Mouse (Mus musculus) myocyte (in vitro differentiated cells): ENCODE measurements at regions not wholly inside any gene's neighbourhood (a gene's known extent, or its start where the extent isn't known, plus 50 kb on each side); places are given as distances from the start of the nearest gene placed in this dataset.

Experiments
- H3K27me3 ChIP-seq: one replicate; pipeline ENCODE4 v1.6.1; 2011; ENCODE audit not compliant: control insufficient read depth, insufficient read depth, insufficient read length
- H3K36me3 ChIP-seq: one replicate; pipeline ENCODE4 v1.6.1; 2011; ENCODE audit not compliant: control insufficient read depth, insufficient read depth
- H3K4me2 ChIP-seq: one replicate; pipeline ENCODE4 v1.6.1; 2011; ENCODE audit warnings: low read depth, control low read depth
- H3K4me3 ChIP-seq: one replicate; pipeline ENCODE4 v1.5.1; 2011; ENCODE audit warnings: mild to moderate bottlenecking, control low read depth, moderate library complexity
- H3K79me2 ChIP-seq: one replicate; pipeline ENCODE4 v1.6.1; 2011; ENCODE audit not compliant: control insufficient read depth, insufficient read depth
- H3ac ChIP-seq: one replicate; pipeline ENCODE4 v1.6.1; 2011; ENCODE audit not compliant: control insufficient read depth, insufficient read length
- CEBPB ChIP-seq: IDR thresholded peaks from 2 replicates; pipeline ENCODE4 v1.6.1; 2011; ENCODE audit warnings: mild to moderate bottlenecking, moderate library complexity; ENCODE audit not compliant: poor library complexity, insufficient read depth, severe bottlenecking
- E2F4 ChIP-seq: IDR thresholded peaks from one replicate; pipeline ENCODE4 v1.6.1; 2011; ENCODE audit warnings: mild to moderate bottlenecking, control low read depth, moderate library complexity; ENCODE audit not compliant: insufficient read depth
- MAX ChIP-seq: IDR thresholded peaks from one replicate; pipeline ENCODE4 v1.6.1; 2011; ENCODE audit warnings: low read depth, mild to moderate bottlenecking, control low read depth
- MYOD1 ChIP-seq, 3 experiments: IDR thresholded peaks; one replicate each; pipeline ENCODE4 v1.6.1; 2011; ENCODE audit warnings: control low read depth in 2 of 3, low read depth in 2 of 3, mild to moderate bottlenecking in 2 of 3, moderate library complexity in 1 of 3; ENCODE audit not compliant: insufficient read length in 2 of 3, control insufficient read depth in 1 of 3
- MYOG ChIP-seq, 3 experiments: IDR thresholded peaks; one replicate each; pipeline ENCODE4 v1.6.1; 2011; ENCODE audit warnings: control low read depth in 2 of 3, low read depth in 2 of 3, mild to moderate bottlenecking in 2 of 3; ENCODE audit not compliant: insufficient read length in 2 of 3, control insufficient read depth in 1 of 3, insufficient read depth in 1 of 3
- POLR2A ChIP-seq: IDR thresholded peaks from one replicate; pipeline ENCODE4 v1.6.1; 2011; ENCODE audit warnings: low read depth, mild to moderate bottlenecking, control low read depth, moderate library complexity; ENCODE audit not compliant: insufficient read length
- POLR2AphosphoS2 ChIP-seq: IDR thresholded peaks from one replicate; pipeline ENCODE4 v1.6.1; 2011; ENCODE audit warnings: low read depth, control low read depth; ENCODE audit not compliant: insufficient read length
- REST ChIP-seq: IDR thresholded peaks from one replicate; pipeline ENCODE4 v1.6.1; 2011; ENCODE audit warnings: mild to moderate bottlenecking, control low read depth, moderate library complexity; ENCODE audit not compliant: insufficient read depth, insufficient read length
- SRF ChIP-seq: IDR thresholded peaks from one replicate; pipeline ENCODE4 v1.6.1; 2011; ENCODE audit warnings: low read depth; ENCODE audit not compliant: control insufficient read depth, insufficient read length
- TCF12 ChIP-seq: IDR thresholded peaks from one replicate; pipeline ENCODE4 v1.6.1; 2011; ENCODE audit warnings: mild to moderate bottlenecking, control low read depth; ENCODE audit not compliant: poor library complexity, insufficient read depth, severe bottlenecking
- TCF3 ChIP-seq: IDR thresholded peaks from one replicate; pipeline ENCODE4 v1.6.1; 2011; ENCODE audit warnings: low read depth, control low read depth; ENCODE audit not compliant: insufficient read length
- USF1 ChIP-seq: IDR thresholded peaks from one replicate; pipeline ENCODE4 v1.6.1; 2011; ENCODE audit warnings: low read depth, mild to moderate bottlenecking, control low read depth, moderate library complexity

- no peaks in the 10 kb centered on the region for H3K36me3 ChIP-seq
- H3ac ChIP-seq, result no peak overlapping the region
- no peak for TF ChIP-seq SRF
- TF ChIP-seq REST, result no peak
- TF ChIP-seq MYOG (IDR thresholded peaks at IDR 0.05; ENCODE audit: control insufficient read depth in 1 of 3, insufficient read depth in 1 of 3, insufficient read length in 2 of 3, low read depth in 2 of 3), result no peak
- no peak for TF ChIP-seq MAX
- TF ChIP-seq POLR2A, result no peak
- TF ChIP-seq TCF3, result no peak
- TF ChIP-seq TCF12, result no peak
- TF ChIP-seq USF1, result no peak
- H3K4me3 ChIP-seq, result no peak overlapping the region
- no peaks in the 10 kb centered on the region for H3K27me3 ChIP-seq
- no peak overlapping the region for H3K4me2 ChIP-seq
- H3K79me2 ChIP-seq, result no peaks in the 10 kb centered on the region
Observed at GRCm38 (mm10) chr12:27838955-27839354, 496.6 kb upstream of the Sox11 start.

- Histone ChIP-seq H3K36me3 (no peaks in the 10 kb centered on the region), H3K79me2 (no peaks in the 10 kb centered on the region), H3K4me2 (no peak overlapping the region), H3K27me3 (no peaks in the 10 kb centered on the region), H3K4me3 (no peak overlapping the region), H3ac (no peak overlapping the region)
- TF ChIP-seq MYOD1 (IDR thresholded peaks at IDR 0.05; ENCODE audit: control insufficient read depth in 1 of 3, insufficient read length in 2 of 3, low read depth in 2 of 3), result no peak
- TF ChIP-seq USF1, result no peak
- no peak for TF ChIP-seq MAX
- TF ChIP-seq SRF, result no peak
- no peak for TF ChIP-seq E2F4
- TF ChIP-seq REST, result no peak
- TF ChIP-seq TCF3, result no peak
- no peak for TF ChIP-seq POLR2AphosphoS2
- no peak for TF ChIP-seq TCF12
- no peak for TF ChIP-seq MYOG (IDR thresholded peaks at IDR 0.05; ENCODE audit: control insufficient read depth in 1 of 3, insufficient read depth in 1 of 3, insufficient read length in 2 of 3, low read depth in 2 of 3)
- no peak for TF ChIP-seq CEBPB
- no peak for TF ChIP-seq POLR2A
Observed at GRCm38 (mm10) chr12:27838384-27838783, 496.0 kb upstream of the Sox11 start.

- TF ChIP-seq USF1 (no peak), SRF (no peak), CEBPB (no peak), TCF12 (no peak), E2F4 (no peak), POLR2AphosphoS2 (no peak), MYOG (IDR thresholded peaks at IDR 0.05; ENCODE audit: control insufficient read depth in 1 of 3, insufficient read depth in 1 of 3, insufficient read length in 2 of 3, low read depth in 2 of 3) (no peak), REST (no peak), MYOD1 (IDR thresholded peaks at IDR 0.05; ENCODE audit: control insufficient read depth in 1 of 3, insufficient read length in 2 of 3, low read depth in 2 of 3) (no peak)
- no peaks in the 10 kb centered on the region for H3K36me3 ChIP-seq
Observed at GRCm38 (mm10) chr12:27826208-27826607, 483.8 kb upstream of the Sox11 start.

GRCm38 (mm10) chr12:27823392-27823791 is 481.0 kb upstream of the Sox11 start:
- Histone ChIP-seq H3K4me3 (no peak overlapping the region), H3K4me2 (no peak overlapping the region), H3ac (no peak overlapping the region), H3K36me3 (no peaks in the 10 kb centered on the region), H3K27me3 (no peaks in the 10 kb centered on the region), H3K79me2 (no peaks in the 10 kb centered on the region)
- TF ChIP-seq MYOG (IDR thresholded peaks at IDR 0.05; ENCODE audit: control insufficient read depth in 1 of 3, insufficient read depth in 1 of 3, insufficient read length in 2 of 3, low read depth in 2 of 3) (no peak), SRF (no peak), POLR2AphosphoS2 (no peak), MYOD1 (IDR thresholded peaks at IDR 0.05; ENCODE audit: control insufficient read depth in 1 of 3, insufficient read length in 2 of 3, low read depth in 2 of 3) (no peak), TCF12 (no peak), TCF3 (no peak), USF1 (no peak)

More at GRCm38 (mm10) chr12:27826208-27826607, 483.8 kb upstream of the Sox11 start:
- H3K4me3 ChIP-seq, result no peak overlapping the region
- no peak overlapping the region for H3ac ChIP-seq
- no peaks in the 10 kb centered on the region for H3K79me2 ChIP-seq
- no peak overlapping the region for H3K4me2 ChIP-seq
- no peaks in the 10 kb centered on the region for H3K27me3 ChIP-seq

- Histone ChIP-seq H3K79me2 (no peaks in the 10 kb centered on the region), H3K4me3 (no peak overlapping the region), H3K4me2 (no peak overlapping the region), H3K36me3 (no peaks in the 10 kb centered on the region), H3ac (no peak overlapping the region), H3K27me3 (no peaks in the 10 kb centered on the region)
- TF ChIP-seq TCF3 (no peak), POLR2AphosphoS2 (no peak), MAX (no peak), TCF12 (no peak), USF1 (no peak), E2F4 (no peak), REST (no peak), MYOD1 (IDR thresholded peaks at IDR 0.05; ENCODE audit: control insufficient read depth in 1 of 3, insufficient read length in 2 of 3, low read depth in 2 of 3) (no peak), MYOG (IDR thresholded peaks at IDR 0.05; ENCODE audit: control insufficient read depth in 1 of 3, insufficient read depth in 1 of 3, insufficient read length in 2 of 3, low read depth in 2 of 3) (no peak), CEBPB (no peak), SRF (no peak), POLR2A (no peak)
Observed at GRCm38 (mm10) chr12:27796642-27797041, 454.3 kb upstream of the Sox11 start.
